ENCODE assay signal across 11 mouse cellular contexts in the genomic region with DNA sequence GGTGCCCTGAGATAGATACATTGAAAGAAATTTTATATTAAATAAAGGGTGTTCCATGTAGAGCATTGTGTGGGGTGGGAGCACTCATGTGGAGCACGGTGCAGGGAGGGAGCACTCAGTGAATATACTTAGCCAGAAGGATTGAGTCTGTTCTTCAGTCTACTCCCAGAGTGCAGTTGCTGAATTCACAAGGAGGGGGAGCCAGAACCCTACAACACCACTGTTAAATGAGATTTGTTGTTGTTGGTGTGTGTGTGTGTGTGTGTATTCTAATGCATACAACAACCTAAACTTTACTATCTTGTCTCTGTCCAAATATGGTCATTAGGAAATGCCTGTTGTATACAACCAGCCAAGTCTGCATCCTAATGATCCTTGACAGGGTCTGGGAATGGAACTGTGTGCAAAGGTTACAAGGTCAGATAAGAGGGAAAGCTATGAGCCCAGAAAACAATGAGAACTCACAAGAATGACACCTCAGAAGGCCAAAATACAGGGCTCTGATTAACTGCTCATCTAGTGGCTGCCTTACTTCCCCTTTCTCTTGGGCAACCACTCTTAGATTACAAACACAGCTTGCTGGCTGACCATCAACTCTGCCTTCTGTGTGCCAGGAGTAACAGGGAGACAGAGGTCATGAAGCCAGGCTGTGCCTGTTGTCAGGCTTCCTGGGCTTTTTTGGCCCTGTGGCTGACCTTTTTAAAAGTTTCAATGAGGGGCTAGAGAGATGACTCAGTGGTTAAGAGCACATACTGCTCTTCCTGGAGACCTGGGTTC.
A peak's percentile ranks its signal among the peaks of the same experiment; 100 is the strongest.
DNase-seq lines count a peak whose midpoint lies in the region; ATAC-seq and TF ChIP-seq lines count a peak whose summit lies in the region.
"Had no signal": no experiment of that assay in that cellular context is flagged by ENCODE, and none has a peak within 500 bp of the region (broad histone marks: within the 10 kb centered on the region; RNA-seq: fewer than 3 reads in every experiment).

No protein-coding gene starts in this region.

- TF ChIP-seq CTCF in cortical plate, adult 2 months (IDR thresholded peaks at IDR 0.05; ENCODE audit: extremely low read depth, insufficient read depth, low read length) = 0 out of 2 replicates have a peak, but pooled peaks have one; percentile 13

- 0 out of 2 replicates have a peak, but pooled peaks cover 3% of the 10 kb centered on the region for H3K4me1 ChIP-seq in heart, embryonic 11.5 days (ENCODE audit: control insufficient read depth, insufficient read depth, low read length)
- peaks cover 5% of the 10 kb centered on the region; the same call in 1 of the 2 replicates for H3K4me1 ChIP-seq in cortical plate, adult 2 months (ENCODE audit: control insufficient read depth, insufficient read depth, low read length)
- H3K4me1 ChIP-seq in forebrain, embryonic 15.5 days = no peaks in the 10 kb centered on the region
- H3K4me1 ChIP-seq: forebrain, embryonic 12.5 days; hindbrain, embryonic 13.5 days had no signal

- 90% methylated on average over 1 of the region's 1 CpGs for WGBS in heart, embryonic 11.5 days (ENCODE audit: insufficient replicate concordance)
- WGBS in forebrain, embryonic 15.5 days = 88% methylated on average over 1 of the region's 1 CpGs

- no peaks in the 10 kb centered on the region for H3K9me3 ChIP-seq in heart, embryonic 11.5 days (replicated peaks; ENCODE audit: control insufficient read depth, low read length)
- no peaks in the 10 kb centered on the region for H3K9me3 ChIP-seq in forebrain, embryonic 15.5 days
- H3K9me3 ChIP-seq: forebrain, embryonic 12.5 days; hindbrain, embryonic 13.5 days had no signal

- ATAC-seq in heart, embryonic 11.5 days (replicated peaks; ENCODE audit: insufficient number of reproducible peaks, low FRiP score, low TSS enrichment) = no peak
- no peak for ATAC-seq in forebrain, embryonic 15.5 days (replicated peaks)

- no peak for TF ChIP-seq POLR2A in cortical plate, adult 2 months (IDR thresholded peaks at IDR 0.05; ENCODE audit: extremely low read depth, insufficient read depth, low read length)

- H3K4me2 ChIP-seq in heart, embryonic 11.5 days = no peak overlapping the region
- no peak overlapping the region for H3K4me2 ChIP-seq in forebrain, embryonic 15.5 days (replicated peaks)
- H3K4me2 ChIP-seq: forebrain, embryonic 12.5 days; hindbrain, embryonic 13.5 days had no signal

- H3K27me3 ChIP-seq in heart, embryonic 11.5 days (ENCODE audit: control insufficient read depth, insufficient read depth, low read length) = no peaks in the 10 kb centered on the region
- H3K27me3 ChIP-seq in forebrain, embryonic 15.5 days = no peaks in the 10 kb centered on the region
- H3K27me3 ChIP-seq: forebrain, embryonic 12.5 days; hindbrain, embryonic 13.5 days had no signal

- H3K36me3 ChIP-seq in heart, embryonic 11.5 days (ENCODE audit: control insufficient read depth, insufficient read depth, low read length) = no peaks in the 10 kb centered on the region
- no peaks in the 10 kb centered on the region for H3K36me3 ChIP-seq in forebrain, embryonic 15.5 days
- H3K36me3 ChIP-seq: forebrain, embryonic 12.5 days; hindbrain, embryonic 13.5 days had no signal

- no peak overlapping the region for H3K9ac ChIP-seq in heart, embryonic 11.5 days (ENCODE audit: low read depth, low read length)
- no peak overlapping the region for H3K9ac ChIP-seq in forebrain, embryonic 15.5 days (replicated peaks)
- H3K9ac ChIP-seq: forebrain, embryonic 12.5 days; hindbrain, embryonic 13.5 days had no signal

- H3K4me3 ChIP-seq in heart, embryonic 11.5 days (ENCODE audit: low read depth, low read length) = no peak overlapping the region
- no peak overlapping the region for H3K4me3 ChIP-seq in cortical plate, adult 2 months (ENCODE audit: insufficient read depth, low read length)
- H3K4me3 ChIP-seq in forebrain, embryonic 15.5 days = no peak overlapping the region
- H3K4me3 ChIP-seq: forebrain, embryonic 12.5 days; hindbrain, embryonic 13.5 days had no signal

- no peak overlapping the region for H3K27ac ChIP-seq in heart, embryonic 11.5 days (ENCODE audit: low read depth, low read length)
- no peak overlapping the region for H3K27ac ChIP-seq in cortical plate, adult 2 months (ENCODE audit: insufficient read depth, low read length)
- no peak overlapping the region for H3K27ac ChIP-seq in forebrain, embryonic 15.5 days (replicated peaks)
- H3K27ac ChIP-seq: forebrain, embryonic 12.5 days; hindbrain, embryonic 13.5 days had no signal

- peak; percentile 59 to 64 for DNase-seq in heart, adult 18-20 months
- peak; percentile 6 for DNase-seq in ovary, adult 18-20 months (ENCODE audit: low spot score)
- no peak for DNase-seq in ovary, postnatal 14 days (ENCODE audit: low spot score)
- peak; percentile 42 for DNase-seq in lung, postnatal 36 days
- no peak for DNase-seq in layer of hippocampus, postnatal 10 days (ENCODE audit: low spot score in 2 of 2)
- DNase-seq: cerebellum, postnatal 25 days had no signal

Comparison
In these comparisons a context has a peak if more than half of its experiments do, and no peak if none do; other contexts are left out.
1. DNase-seq: peak in heart, adult 18-20 months (2 of 2), ovary, adult 18-20 months (single experiment) and lung, postnatal 36 days (single experiment); none in ovary, postnatal 14 days (single experiment) and layer of hippocampus, postnatal 10 days (0 of 2).